Mouse (Mus musculus): ENCODE data around the gene Rnf224. TPM values are rescaled to one million over a fixed set of nuclear protein-coding genes. Genes with fewer than 3 reads are reported as not detected.
"Not testable (repeated sequence)": the region's sequence is repeated elsewhere in the genome, so short reads cannot be mapped to it uniquely, and the experiment has no call there.

Gene Rnf224
- polyA plus RNA-seq, 1 experiment from 2014 or later = not detected

DNA sequence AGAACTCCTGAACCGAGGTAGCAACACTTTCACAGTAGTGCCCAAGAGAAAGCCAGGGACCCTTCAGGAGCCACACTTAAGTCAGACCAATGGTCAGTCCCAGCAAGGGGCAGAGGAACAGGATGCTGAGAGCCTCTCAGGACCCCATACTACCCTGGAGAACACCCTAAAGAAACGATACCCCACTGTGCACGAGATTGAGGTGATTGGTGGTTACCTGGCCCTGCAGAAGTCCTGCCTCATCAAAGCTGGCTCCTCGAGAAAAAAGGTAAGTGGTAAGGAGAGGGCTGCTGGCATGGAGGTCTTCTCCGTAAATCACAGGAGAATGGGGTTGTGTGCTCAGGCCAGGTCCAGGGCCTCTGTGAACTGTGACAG is 27.7 kb upstream of the Rnf224 start:
- Histone ChIP-seq H3K36me3 (peaks cover 16% of the 10 kb centered on the region), H3K27me3 (ENCODE audit: insufficient read depth, poor library complexity, severe bottlenecking) (peaks cover 26% of the 10 kb centered on the region), H3K27ac (no peak overlapping the region), H3K9me3 (no peaks in the 10 kb centered on the region), H3K4me3 (peak overlapping the region; percentile 73; the same call in 1 of the 2 replicates), H3K4me1 (replicated peaks) (peaks cover 60% of the 10 kb centered on the region)
- WGBS = 79% methylated on average over 5 of the region's 5 CpGs
- DNase-seq (ENCODE audit: low spot score) = no peak

DNA sequence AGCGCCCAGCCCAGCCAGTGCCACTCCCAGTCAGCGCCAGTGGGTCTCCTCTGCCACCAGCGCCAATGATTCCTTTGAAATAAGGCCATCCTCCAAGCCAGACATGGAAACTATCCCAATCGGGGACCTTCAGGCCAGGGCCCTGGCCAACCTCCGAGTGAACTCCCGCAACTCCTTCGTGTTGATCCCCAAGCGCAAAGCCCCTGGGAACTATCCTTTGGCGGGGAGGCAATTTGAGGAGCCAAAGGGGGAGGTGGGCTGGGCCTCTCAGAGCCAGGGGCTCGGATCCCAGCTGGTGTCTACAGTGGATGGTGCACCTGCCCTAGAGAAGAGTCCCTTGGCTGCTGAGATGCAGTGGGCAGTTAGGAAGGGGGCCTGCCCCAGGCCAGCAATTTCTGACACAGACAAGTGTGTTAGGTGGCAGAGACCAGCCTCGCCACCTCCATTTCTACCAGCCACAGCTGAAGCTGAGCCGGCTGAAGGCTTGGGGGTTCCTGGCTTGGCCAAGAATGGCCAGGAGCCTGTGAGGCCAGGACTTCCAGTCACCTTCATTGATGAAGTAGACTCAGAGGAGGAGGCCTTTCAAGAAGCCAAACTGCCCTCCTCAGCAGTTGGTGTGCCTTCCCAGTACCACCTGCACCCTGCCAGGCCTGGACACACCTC is 27.2 kb upstream of the Rnf224 start:
- Histone ChIP-seq H3K4me1 (replicated peaks) (peaks cover 60% of the 10 kb centered on the region), H3K27me3 (ENCODE audit: insufficient read depth, poor library complexity, severe bottlenecking) (peaks cover 26% of the 10 kb centered on the region), H3K9me3 (no peaks in the 10 kb centered on the region), H3K36me3 (peaks cover 11% of the 10 kb centered on the region), H3K27ac (0 out of 2 replicates have a peak overlapping the region, but pooled peaks have one; percentile 74), H3K4me3 (peak overlapping the region; percentile 73)
- 22% methylated on average over 12 of the region's 12 CpGs for WGBS
- no peak for DNase-seq (ENCODE audit: low spot score)

DNA sequence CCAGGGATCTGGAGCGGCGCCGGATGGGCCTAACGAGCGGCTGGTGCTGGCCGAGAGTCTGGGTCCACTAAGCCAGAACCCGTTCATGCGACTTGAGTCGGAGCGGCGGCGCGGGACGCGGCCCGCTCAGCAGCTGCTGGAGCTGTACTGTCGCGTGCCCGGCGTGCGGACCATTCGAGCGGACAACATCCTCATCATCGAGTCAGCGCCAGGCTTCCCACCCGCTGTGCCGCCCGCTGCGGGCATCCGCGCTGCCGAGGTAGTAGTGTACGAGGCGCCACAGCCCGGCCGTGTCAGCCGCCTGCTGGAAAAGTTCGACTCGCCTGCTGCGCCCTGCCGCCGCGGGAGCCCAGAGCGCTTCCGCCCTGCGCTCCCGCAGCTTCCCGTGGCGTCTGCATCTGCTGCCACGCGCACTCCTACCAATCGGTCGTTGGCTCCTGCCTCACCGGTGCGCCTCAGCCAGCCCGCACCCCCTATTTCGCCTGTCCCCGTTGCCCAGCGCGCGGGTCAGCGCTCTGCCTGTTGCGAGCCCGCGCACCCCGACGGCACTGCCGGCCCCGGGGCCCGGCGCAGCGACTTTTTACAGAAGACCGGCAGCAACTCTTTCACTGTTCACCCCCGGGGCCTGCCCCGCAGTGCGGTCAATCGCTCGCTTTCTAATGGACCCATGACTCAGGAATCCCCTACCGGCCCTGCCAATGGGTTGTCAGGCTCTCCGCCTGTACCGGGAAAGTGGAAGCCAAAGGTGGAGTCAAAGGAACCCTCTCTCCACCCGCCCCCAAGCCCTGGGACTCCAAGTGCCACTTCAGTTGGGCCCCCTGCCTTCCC is 26.4 kb upstream of the Rnf224 start:
- H3K4me3 ChIP-seq = peak overlapping the region; percentile 73
- H3K9me3 ChIP-seq = no peaks in the 10 kb centered on the region
- H3K36me3 ChIP-seq = peaks cover 4% of the 10 kb centered on the region
- peaks cover 60% of the 10 kb centered on the region for H3K4me1 ChIP-seq (replicated peaks)
- DNase-seq (ENCODE audit: low spot score) = peak; percentile 36
- H3K27ac ChIP-seq = peak overlapping the region; percentile 74
- peaks cover 26% of the 10 kb centered on the region for H3K27me3 ChIP-seq (ENCODE audit: insufficient read depth, poor library complexity, severe bottlenecking)
- under 1% methylated on average over 82 of the region's 82 CpGs for WGBS

- peak within 1 kb of the TSS; percentile 73 for H3K4me3 ChIP-seq
- H3K9me3 ChIP-seq = no peaks in the 10 kb centered on the region
- peak within 1 kb of the TSS; percentile 84 for H3K27ac ChIP-seq
- peaks cover 26% of the 10 kb centered on the region for H3K27me3 ChIP-seq (ENCODE audit: insufficient read depth, poor library complexity, severe bottlenecking)
- H3K36me3 ChIP-seq = no peaks in the 10 kb centered on the region
- WGBS = under 1% methylated on average over 39 of the region's 39 CpGs
- peaks cover 57% of the 10 kb centered on the region for H3K4me1 ChIP-seq (replicated peaks)
- DNase-seq (ENCODE audit: low spot score) = peak; percentile 91
Observed at GRCm38 (mm10) chr2:25262291-25262767, 25.7 kb upstream of the Rnf224 start, which contains the start of gene Tprn. Gene Tprn (plus strand): TSS chr2:25262618.

DNA sequence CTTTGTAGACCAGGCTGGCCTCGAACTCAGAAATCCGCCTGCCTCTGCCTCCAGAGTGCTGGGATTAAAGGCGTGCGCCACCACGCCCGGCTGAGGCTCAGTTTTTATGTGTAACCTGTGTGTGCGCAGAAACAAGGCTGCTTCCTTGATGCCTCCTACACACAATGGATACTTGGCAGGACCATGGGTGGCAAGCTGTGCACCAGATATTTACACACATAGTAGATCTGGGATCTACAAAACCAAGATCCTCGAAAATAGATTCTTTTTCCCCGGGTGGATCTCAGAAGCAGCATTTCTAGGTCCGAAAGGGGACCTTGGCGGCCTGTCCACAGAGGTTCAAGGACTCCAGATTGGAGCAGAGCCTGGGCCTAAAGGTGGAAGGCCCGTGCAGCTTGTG is 25.3 kb upstream of the Rnf224 start:
- H3K27me3 ChIP-seq (ENCODE audit: insufficient read depth, poor library complexity, severe bottlenecking) = peaks cover 26% of the 10 kb centered on the region
- DNase-seq (ENCODE audit: low spot score) = no peak
- H3K27ac ChIP-seq = peak overlapping the region; percentile 84
- peaks cover 52% of the 10 kb centered on the region for H3K4me1 ChIP-seq (replicated peaks)
- WGBS = 50% methylated on average over 12 of the region's 12 CpGs
- no peaks in the 10 kb centered on the region for H3K36me3 ChIP-seq
- peak overlapping the region; percentile 73 for H3K4me3 ChIP-seq
- H3K9me3 ChIP-seq = no peaks in the 10 kb centered on the region

DNA sequence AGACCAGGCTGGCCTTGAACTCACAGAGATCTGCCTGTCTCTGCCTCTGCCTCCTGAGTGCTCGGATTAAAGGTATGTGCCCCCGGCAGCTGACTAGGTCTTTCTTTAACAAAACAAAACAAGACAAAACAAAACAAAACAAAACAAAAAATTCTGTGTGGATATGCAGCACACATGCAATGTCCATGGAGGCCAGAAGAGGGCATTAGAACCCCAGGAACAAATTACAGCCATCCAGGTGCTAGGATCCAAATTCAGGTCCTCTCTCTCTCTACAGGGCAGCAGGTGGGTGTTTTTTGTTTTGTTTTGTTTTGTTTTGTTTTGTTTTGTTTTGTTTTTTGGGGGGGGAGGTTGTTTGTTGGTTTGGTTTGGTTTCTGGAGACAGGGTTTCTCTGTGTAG is 22.3 kb upstream of the Rnf224 start:
- peaks cover 10% of the 10 kb centered on the region for H3K27me3 ChIP-seq (ENCODE audit: insufficient read depth, poor library complexity, severe bottlenecking)
- 56% methylated on average over 2 of the region's 2 CpGs for WGBS

DNA sequence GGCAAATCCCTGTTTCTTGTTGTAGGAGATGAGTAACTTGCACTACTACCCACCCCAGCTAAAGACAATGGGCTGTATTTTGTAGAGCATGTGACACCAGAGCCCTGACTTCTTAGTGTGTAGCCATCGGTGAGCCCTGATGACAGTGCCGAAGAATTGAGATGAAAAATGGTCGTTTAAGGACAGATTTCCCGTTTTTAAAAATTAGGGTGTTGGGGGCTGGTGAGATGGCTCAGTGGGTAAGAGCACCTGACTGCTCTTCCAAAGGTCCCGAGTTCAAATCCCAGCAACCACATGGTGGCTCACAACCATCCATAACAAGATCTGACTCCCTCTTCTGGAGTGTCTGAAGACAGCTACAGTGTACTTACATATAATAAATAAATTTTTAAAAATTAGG is 20.7 kb upstream of the Rnf224 start:
- peaks cover 15% of the 10 kb centered on the region for H3K36me3 ChIP-seq
- not testable (repeated sequence) for H3K27me3 ChIP-seq (ENCODE audit: insufficient read depth, poor library complexity, severe bottlenecking); H3K9me3 ChIP-seq; H3K4me3 ChIP-seq; DNase-seq (ENCODE audit: low spot score); H3K27ac ChIP-seq
- WGBS = 92% methylated on average over 5 of the region's 5 CpGs
- H3K4me1 ChIP-seq (replicated peaks) = peaks cover 27% of the 10 kb centered on the region

More for the DNA sequence above, 22.3 kb upstream of the Rnf224 start:
- H3K9me3 ChIP-seq = no peaks in the 10 kb centered on the region
- no peak for DNase-seq (ENCODE audit: low spot score)
- H3K4me3 ChIP-seq = no peak overlapping the region; the same call in 1 of the 2 replicates
- H3K4me1 ChIP-seq (replicated peaks) = peaks cover 43% of the 10 kb centered on the region
- no peaks in the 10 kb centered on the region for H3K36me3 ChIP-seq
- H3K27ac ChIP-seq = no peak overlapping the region

- H3K27me3 ChIP-seq (ENCODE audit: insufficient read depth, poor library complexity, severe bottlenecking); H3K27ac ChIP-seq; H3K9me3 ChIP-seq: not testable (repeated sequence)
- H3K36me3 ChIP-seq = peaks cover 21% of the 10 kb centered on the region
- 61% methylated on average over 12 of the region's 12 CpGs for WGBS
- peak overlapping the region; percentile 91 for H3K4me3 ChIP-seq
- peaks cover 20% of the 10 kb centered on the region for H3K4me1 ChIP-seq (replicated peaks)
- peak; percentile 18 for DNase-seq (ENCODE audit: low spot score)
Observed at GRCm38 (mm10) chr2:25256443-25257109, 20.0 kb upstream of the Rnf224 start.

- peaks cover 34% of the 10 kb centered on the region for H3K36me3 ChIP-seq
- peak; percentile 95 for DNase-seq (ENCODE audit: low spot score)
Observed at GRCm38 (mm10) chr2:25255284-25255779, 18.7 kb upstream of the Rnf224 start, which contains the start of gene Tmem203. Gene Tmem203 (plus strand): TSS chr2:25255439.

GRCm38 (mm10) chr2:25252331-25252730 is 15.7 kb upstream of the Rnf224 start:
- H3K9me3 ChIP-seq = no peaks in the 10 kb centered on the region
- no peak overlapping the region for H3K27ac ChIP-seq
- peaks cover 64% of the 10 kb centered on the region for H3K36me3 ChIP-seq
- H3K4me3 ChIP-seq = no peak overlapping the region
- DNase-seq (ENCODE audit: low spot score) = no peak
- 87% methylated on average over 1 of the region's 1 CpGs for WGBS
- H3K27me3 ChIP-seq (ENCODE audit: insufficient read depth, poor library complexity, severe bottlenecking) = no peaks in the 10 kb centered on the region
- H3K4me1 ChIP-seq (replicated peaks) = peaks cover 19% of the 10 kb centered on the region

More at GRCm38 (mm10) chr2:25255284-25255779, 18.7 kb upstream of the Rnf224 start, which contains the start of gene Tmem203:
- Histone ChIP-seq H3K9me3 (no peaks in the 10 kb centered on the region), H3K4me3 (peak within 1 kb of the TSS; percentile 91), H3K4me1 (replicated peaks) (peaks cover 19% of the 10 kb centered on the region), H3K27me3 (ENCODE audit: insufficient read depth, poor library complexity, severe bottlenecking) (no peaks in the 10 kb centered on the region), H3K27ac (peak within 1 kb of the TSS; percentile 94)
- WGBS = under 1% methylated on average over 39 of the region's 39 CpGs

DNA sequence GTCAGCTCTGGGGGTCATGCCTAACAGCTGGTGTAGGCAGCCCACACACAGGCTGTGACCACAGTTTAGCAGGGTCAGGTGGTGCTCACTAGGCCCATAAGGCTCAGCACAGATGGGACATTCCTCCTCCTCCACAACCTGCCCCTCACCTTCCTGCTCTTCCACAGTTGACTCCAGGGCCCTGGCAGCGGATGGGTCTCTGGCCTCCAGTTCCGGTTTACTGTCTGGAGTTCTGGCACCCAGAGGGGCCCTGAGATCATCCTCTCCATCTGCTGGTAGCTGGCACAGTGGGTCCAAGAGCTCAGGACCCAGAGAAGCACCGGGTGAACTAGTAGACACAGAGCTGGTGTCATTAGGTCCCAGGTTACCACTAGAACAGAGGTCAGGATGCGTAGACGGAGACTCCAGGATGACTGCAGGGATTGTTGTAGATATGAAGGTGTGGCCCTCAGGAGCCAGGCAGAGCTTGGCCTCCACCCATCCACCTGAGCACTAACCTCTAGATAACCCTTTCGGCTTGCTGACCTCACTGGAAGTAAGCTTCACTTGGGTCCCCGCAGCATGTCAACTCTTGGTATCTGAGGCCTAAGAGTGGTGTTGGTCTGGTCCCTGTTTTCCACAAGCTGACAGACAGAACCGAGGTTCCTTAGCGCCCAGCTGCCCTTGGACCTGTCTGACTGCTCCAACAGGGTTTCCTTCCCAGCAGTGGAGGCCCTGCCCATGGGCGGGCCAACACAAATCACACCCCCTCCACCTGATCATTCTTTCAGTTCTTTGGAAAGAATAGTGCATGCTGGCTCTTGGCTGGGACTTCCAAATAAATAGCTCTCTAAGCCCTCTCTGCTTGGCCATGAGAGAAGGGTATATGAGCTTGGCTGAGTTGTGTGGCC is 9.8 kb upstream of the Rnf224 start, which contains the start of gene AL732309.1:
Gene AL732309.1, minus strand, starts transcription at position 681 of the 890 bp plus-strand sequence.
- WGBS = 88% methylated on average over 10 of the region's 10 CpGs
- Histone ChIP-seq H3K4me3 (no peak within 1 kb of the TSS), H3K36me3 (peaks cover 76% of the 10 kb centered on the region), H3K9me3 (no peaks in the 10 kb centered on the region), H3K4me1 (replicated peaks) (peaks cover 26% of the 10 kb centered on the region), H3K27me3 (ENCODE audit: insufficient read depth, poor library complexity, severe bottlenecking) (peaks cover 29% of the 10 kb centered on the region), H3K27ac (no peak within 1 kb of the TSS)
- no peak for DNase-seq (ENCODE audit: low spot score)
